Mouse (Mus musculus): ENCODE measurements at regions not wholly inside any gene's neighbourhood (a gene's known extent, or its start where the extent isn't known, plus 50 kb on each side); places are given as distances from the start of the nearest gene placed in this dataset.

- TF ChIP-seq CTCF (IDR thresholded peaks at IDR 0.05; ENCODE audit: insufficient read depth, low read length) (no peak), POLR2A (IDR thresholded peaks at IDR 0.05; ENCODE audit: borderline replicate concordance, extremely low read depth, low read depth, low read length) (no peak)
Measured at GRCm38 (mm10) chr3:131893061-131893804, 191.9 kb upstream of the Dkk2 start.
